Mouse (Mus musculus) liver, adult 2 months (tissue): ENCODE measurements around the gene Traf7. TPM values are rescaled to one million over a fixed set of nuclear protein-coding genes. Genes with fewer than 3 reads are reported as not detected.

Source experiments
- DNase-seq: peaks from one replicate; pipeline ENCODE4 v3.0.0-alpha.2; 2011; ENCODE audit warnings: low read depth, low spot score; ENCODE audit errors: extremely low read depth
- H3K27ac ChIP-seq: fragments of 200-500 bp; replicated peaks from 2 replicates; pipeline ENCODE4 v1.5.1; 2012; ENCODE audit warnings: low read depth, mild to moderate bottlenecking, control low read depth, inconsistent platforms, low read length; ENCODE audit not compliant: insufficient read depth
- H3K27me3 ChIP-seq: fragments of 200-500 bp; 2 replicates; pipeline ENCODE4 v1.6.1; 2012; ENCODE audit warnings: mild to moderate bottlenecking, moderate library complexity, low read length, inconsistent platforms; ENCODE audit not compliant: control insufficient read depth, insufficient read depth
- H3K36me3 ChIP-seq: fragments of 200-500 bp; 2 replicates; pipeline ENCODE4 v1.6.1; 2012; ENCODE audit warnings: low read length, inconsistent platforms; ENCODE audit not compliant: control insufficient read depth, insufficient read depth
- H3K4me1 ChIP-seq: fragments of 200-500 bp; 2 replicates; pipeline ENCODE4 v1.6.1; 2011; ENCODE audit warnings: low read length; ENCODE audit not compliant: control insufficient read depth, insufficient read depth
- H3K4me3 ChIP-seq: fragments of 200-500 bp; 2 replicates; pipeline ENCODE4 v1.5.1; 2011; ENCODE audit warnings: low read depth, mild to moderate bottlenecking, control low read depth, low read length, moderate library complexity; ENCODE audit not compliant: insufficient read depth
- H3K79me2 ChIP-seq: fragments of 200-500 bp; 2 replicates; pipeline ENCODE4 v1.6.1; 2012; ENCODE audit warnings: inconsistent platforms, mild to moderate bottlenecking, low read length, moderate library complexity; ENCODE audit not compliant: control insufficient read depth, insufficient read depth
- H3K9ac ChIP-seq: fragments of 200-500 bp; 2 replicates; pipeline ENCODE4 v1.6.1; 2012; ENCODE audit warnings: low read depth, mild to moderate bottlenecking, control low read depth, inconsistent platforms, low read length
- CTCF ChIP-seq: fragments of 200-500 bp; IDR thresholded peaks from 2 replicates; pipeline ENCODE4 v1.5.1; 2011; ENCODE audit warnings: low read depth, low read length, control low read depth
- POLR2A ChIP-seq: fragments of 200-500 bp; IDR thresholded peaks from 2 replicates; pipeline ENCODE4 v1.6.1; 2011; ENCODE audit warnings: low read length, control low read depth; ENCODE audit not compliant: insufficient read depth; ENCODE audit errors: extremely low read depth
- WGBS: fragments of 180-500 bp; shearing (Covaris S2); methylation state at CpG from one replicate; pipeline ENCODE4 v1.1.7; 2018; 5-methylcytosine and 5-hydroxymethylcytosine counted together
- polyA plus RNA-seq: library from polyadenylated mRNA; depleted of rRNA; stranded (reverse); fragments of >200 nt; gene quantifications from 2 replicates; pipeline ENCODE4 v1.2.3, GENCODE M21; 2012
- total RNA-seq: library from RNA; depleted of rRNA; stranded (reverse); fragments of >200 nt; gene quantifications from 2 replicates; pipeline ENCODE4 v1.2.3, GENCODE M21; 2014

Gene Traf7
- total and polyA plus RNA-seq, 2 experiments: 13.4 to 47.5 TPM

DNA sequence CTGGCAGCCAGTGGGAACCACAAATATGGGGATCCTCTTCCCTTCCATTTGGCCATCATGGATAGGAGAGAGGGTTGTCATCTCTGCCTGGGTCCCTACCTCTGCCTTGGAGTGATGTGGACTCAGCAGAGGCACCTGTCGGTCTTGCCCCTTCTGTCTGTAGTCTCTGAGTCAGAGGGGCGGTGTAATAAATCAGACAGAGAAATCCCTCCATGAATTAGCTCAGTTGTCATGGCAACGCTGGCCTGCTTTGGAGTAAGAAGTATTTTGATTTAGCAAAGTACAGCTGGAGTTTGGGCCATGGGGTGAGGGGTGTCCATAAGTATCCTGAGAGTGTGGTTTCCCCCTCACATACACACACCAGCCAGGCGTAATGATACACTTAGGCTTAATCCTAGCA lies 37.3 kb downstream of the Traf7 start:
- Histone ChIP-seq H3K27me3 (peaks cover 13% of the 10 kb centered on the region), H3K9ac (no peak overlapping the region), H3K27ac (no peak overlapping the region), H3K4me3 (no peak overlapping the region), H3K36me3 (no peaks in the 10 kb centered on the region), H3K79me2 (no peaks in the 10 kb centered on the region), H3K4me1 (no peaks in the 10 kb centered on the region)
- 99% methylated on average over 4 of the region's 4 CpGs for WGBS
- no peak for TF ChIP-seq CTCF
- TF ChIP-seq POLR2A: no peak
- DNase-seq: no peak

DNA sequence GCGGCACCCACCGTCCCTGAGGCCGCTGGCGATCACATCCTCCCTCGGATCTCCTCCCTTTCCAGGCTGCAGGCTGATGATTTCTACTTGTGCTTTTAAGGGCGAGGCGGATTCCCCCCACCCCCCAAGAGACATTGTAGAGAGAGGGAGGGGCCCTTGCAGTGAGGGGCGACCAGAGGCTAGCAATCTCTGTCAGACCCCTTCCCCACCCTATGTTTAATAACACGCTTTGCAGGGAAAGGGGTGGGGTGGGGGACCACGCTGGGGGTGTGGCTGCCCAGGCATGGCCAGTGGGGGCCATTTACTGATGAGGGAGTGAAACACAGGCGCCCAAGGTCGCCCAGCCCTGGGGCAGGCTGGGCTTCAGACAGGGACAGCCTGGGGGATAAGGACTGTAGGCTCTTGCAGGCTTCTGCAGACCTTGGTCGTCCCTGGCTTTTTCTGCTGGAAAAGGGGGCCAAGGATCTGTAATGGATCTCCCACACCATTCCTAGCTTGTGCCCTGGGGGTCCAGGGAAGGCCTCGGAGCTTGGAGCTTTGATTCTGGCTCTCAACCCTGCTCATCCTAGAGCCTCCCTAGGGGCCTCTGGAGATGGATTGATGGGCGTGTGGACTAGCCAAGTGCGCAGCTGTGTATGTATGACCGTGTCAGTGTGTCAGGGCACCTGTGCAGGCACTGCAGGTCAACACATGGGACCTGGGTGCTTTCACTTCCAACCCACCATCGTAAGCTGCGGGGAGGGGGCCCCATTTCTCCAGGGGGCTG lies 38.3 kb downstream of the Traf7 start:
- Histone ChIP-seq H3K79me2 (no peaks in the 10 kb centered on the region), H3K27ac (no peak overlapping the region), H3K36me3 (no peaks in the 10 kb centered on the region), H3K4me3 (peak overlapping the region; percentile 71; the same call in 1 of the 2 replicates), H3K9ac (peak overlapping the region; percentile 75), H3K27me3 (peaks cover 13% of the 10 kb centered on the region), H3K4me1 (no peaks in the 10 kb centered on the region)
- no peak for DNase-seq
- WGBS: 42% methylated on average over 19 of the region's 19 CpGs
- TF ChIP-seq POLR2A: no peak

DNA sequence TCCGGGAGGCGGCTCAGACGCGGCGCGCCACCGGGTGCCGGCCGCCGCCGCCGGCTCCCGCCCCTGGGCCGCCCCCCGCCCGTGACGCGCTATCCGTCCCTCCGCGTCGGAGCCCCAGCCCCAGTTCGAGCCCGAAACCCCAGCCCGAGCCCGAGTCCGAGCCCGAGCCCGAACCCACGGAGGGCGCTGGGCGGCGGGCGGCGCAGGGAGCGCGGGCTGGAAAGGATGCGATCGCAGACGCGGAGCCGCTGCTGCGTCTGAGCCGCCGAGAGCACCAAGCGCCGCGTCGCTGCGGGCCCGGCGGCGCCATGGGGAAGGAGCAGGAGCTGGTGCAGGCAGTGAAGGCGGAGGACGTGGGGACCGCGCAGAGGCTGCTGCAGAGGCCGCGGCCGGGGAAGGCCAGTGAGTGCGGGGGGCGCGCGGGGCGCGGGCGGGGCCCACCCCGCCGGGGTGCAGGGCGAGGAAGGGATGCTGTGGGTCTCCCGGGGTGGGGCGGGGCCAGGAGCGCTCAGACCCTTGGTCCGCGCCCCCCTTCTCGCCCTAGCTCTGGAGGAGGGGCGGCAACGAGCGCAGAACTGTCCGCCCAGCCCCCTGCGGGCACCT lies 39.0 kb downstream of the Traf7 start:
- Histone ChIP-seq H3K27ac (no peak overlapping the region), H3K4me3 (peak overlapping the region; percentile 71), H3K9ac (peak overlapping the region; percentile 75), H3K27me3 (peaks cover 13% of the 10 kb centered on the region), H3K79me2 (no peaks in the 10 kb centered on the region), H3K36me3 (no peaks in the 10 kb centered on the region), H3K4me1 (no peaks in the 10 kb centered on the region)
- no peak for DNase-seq
- 2% methylated on average over 79 of the region's 81 CpGs for WGBS
- no peak for TF ChIP-seq CTCF
- no peak for TF ChIP-seq POLR2A

DNA sequence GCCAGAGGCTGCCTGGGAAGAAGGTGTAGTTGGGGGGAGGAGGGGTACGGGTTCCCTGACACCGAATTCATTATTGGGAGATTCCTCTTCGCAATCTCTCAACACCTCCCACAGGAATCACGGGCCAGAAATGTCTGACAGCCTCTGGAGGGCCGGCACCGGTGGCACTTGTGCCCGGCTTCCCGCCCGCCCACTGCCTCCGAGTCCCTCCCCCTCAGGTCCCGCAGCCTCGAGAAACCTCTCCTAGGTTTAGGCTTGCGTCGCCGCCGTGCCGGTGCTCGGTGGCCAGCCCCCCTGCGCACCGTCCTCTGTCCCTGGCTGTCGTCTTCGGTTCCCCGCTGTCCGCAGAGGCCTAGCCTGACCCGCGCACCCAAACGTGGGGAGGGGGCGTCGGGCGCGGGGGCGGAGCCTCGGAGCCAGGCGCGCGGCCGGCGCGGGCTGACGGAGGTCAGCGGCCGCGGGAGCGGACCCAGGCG lies 39.5 kb downstream of the Traf7 start, which contains the start of gene Caskin1:
TSS of gene Caskin1 (plus strand) at position 416 of the 476 bp plus-strand sequence.
- Histone ChIP-seq H3K79me2 (no peaks in the 10 kb centered on the region), H3K27me3 (peaks cover 13% of the 10 kb centered on the region), H3K27ac (no peak within 1 kb of the TSS), H3K4me3 (peak within 1 kb of the TSS; percentile 71), H3K4me1 (no peaks in the 10 kb centered on the region), H3K9ac (peak within 1 kb of the TSS; percentile 75), H3K36me3 (no peaks in the 10 kb centered on the region)
- TF ChIP-seq CTCF (no peak), POLR2A (no peak)
- no peak for DNase-seq
- WGBS: 4% methylated on average over 44 of the region's 45 CpGs

DNA sequence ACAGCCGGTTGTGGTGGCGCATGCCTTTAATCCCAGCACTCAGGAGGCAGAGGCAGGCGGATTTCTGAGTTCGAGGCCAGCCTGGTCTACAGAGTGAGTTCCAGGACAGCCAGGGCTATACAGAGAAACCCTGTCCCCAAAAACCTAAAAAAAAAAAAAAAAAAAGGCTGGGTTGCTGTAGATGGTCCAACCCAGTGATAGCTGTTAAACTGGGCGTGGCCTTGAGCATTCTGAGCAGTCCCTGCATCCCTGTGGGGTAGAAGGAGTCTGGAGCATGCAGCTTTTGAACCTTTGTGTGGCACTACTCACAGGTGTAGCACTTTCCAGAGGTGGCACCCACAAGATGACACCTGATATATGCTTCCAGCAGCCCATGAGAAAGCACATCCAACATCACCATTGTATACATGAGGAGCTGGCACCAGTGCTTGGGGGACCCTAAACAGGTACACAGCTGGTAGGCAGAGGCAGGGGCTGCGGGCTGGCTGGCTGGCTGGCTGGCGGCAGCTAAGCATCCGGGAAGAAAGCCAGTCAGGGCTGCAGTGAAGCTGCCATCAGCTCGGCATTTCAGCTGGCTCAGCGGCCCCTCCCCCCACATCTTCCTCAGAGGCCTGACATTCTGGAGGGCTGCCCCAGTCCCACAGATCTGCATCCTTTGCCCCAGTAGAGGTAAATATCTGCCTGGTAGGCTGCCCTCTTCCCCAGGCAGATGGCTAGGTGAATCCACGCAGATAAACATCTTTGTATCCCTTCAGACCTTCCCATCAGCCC lies 42.5 kb downstream of the Traf7 start:
- Histone ChIP-seq H3K36me3 (no peaks in the 10 kb centered on the region), H3K4me1 (no peaks in the 10 kb centered on the region), H3K9ac (no peak overlapping the region), H3K79me2 (no peaks in the 10 kb centered on the region), H3K4me3 (no peak overlapping the region), H3K27me3 (peaks cover 13% of the 10 kb centered on the region), H3K27ac (no peak overlapping the region)
- 62% methylated on average over 11 of the region's 11 CpGs for WGBS
- no peak for TF ChIP-seq CTCF
- TF ChIP-seq POLR2A: no peak
- no peak for DNase-seq

DNA sequence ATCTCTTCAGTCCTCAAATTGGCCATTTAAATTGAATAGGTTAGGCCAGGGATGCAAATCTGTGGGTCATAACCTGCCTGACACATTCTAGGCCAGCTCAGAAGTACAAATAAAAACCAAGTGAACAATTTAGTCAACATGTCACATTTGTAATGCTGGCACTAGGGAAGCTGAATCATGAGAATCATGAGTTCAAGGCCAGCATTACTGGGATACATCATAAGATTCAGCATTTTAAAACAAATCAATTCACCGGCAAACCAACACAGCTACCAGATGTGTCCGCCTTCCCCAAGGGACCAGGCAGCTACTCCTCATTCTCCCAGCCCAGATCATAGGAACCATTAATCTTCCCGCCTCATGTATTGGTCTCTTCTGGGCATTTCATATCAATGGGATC lies 44.2 kb downstream of the Traf7 start:
- peaks cover 5% of the 10 kb centered on the region for H3K27me3 ChIP-seq
- no peaks in the 10 kb centered on the region for H3K4me1 ChIP-seq
- 91% methylated on average over 3 of the region's 3 CpGs for WGBS
- no peaks in the 10 kb centered on the region for H3K36me3 ChIP-seq
- no peak overlapping the region for H3K4me3 ChIP-seq
- TF ChIP-seq CTCF (no peak), POLR2A (no peak)
- no peak for DNase-seq
- H3K27ac ChIP-seq: no peak overlapping the region
- H3K79me2 ChIP-seq: no peaks in the 10 kb centered on the region
- no peak overlapping the region for H3K9ac ChIP-seq
